Mouse (Mus musculus): ENCODE measurements around the gene Lmbrd1. TPM values are rescaled to one million over a fixed set of nuclear protein-coding genes. Genes with fewer than 3 reads are reported as not detected.
"Not testable (repeated sequence)": the region's sequence is repeated elsewhere in the genome, so short reads cannot be mapped to it uniquely, and the experiment has no call there.

Lmbrd1 gene
- 31.2 and 33.6 TPM in 2 replicates for polyA plus RNA-seq (2015; fragmentation: Nextera tagmentation; extraction: Ambion mirVana)

DNA sequence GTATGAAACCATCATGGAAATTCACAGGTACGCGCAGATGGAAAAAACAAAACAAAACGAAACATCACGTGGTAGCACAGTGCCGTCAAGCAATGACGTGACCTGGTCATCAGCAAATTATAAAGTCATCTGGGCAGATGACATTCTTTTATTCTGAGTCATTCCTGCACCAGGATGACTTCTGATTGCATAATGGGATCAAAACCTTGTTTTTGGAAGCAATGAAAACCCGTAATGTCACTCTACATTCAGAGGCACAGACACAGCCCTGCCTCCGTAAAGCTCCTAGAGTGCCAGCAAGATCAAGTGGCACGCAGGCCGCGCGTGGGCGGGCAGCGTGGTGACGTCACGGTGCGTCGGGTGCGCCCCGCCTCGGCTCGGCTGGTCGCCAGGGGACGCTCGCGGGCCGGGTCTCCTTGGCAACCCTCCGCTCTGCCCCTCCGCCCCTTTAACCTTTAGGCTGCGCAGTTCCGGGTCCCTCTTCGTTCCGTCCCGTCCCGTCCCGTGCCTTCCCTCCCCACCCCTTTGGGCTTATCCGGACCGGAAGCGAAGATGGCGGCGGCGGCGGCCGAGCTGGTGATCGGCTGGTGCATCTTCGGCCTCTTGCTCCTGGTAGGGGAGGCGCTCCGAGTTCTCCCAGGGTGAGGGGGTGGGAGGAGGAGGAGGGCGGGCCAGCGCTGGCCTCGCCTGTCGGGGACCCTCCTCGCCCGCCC is at the start of gene Lmbrd1:
Gene Lmbrd1, plus strand, starts transcription at position 426 of the 713 bp plus-strand sequence.
- H3K4me2 ChIP-seq = peak within 1 kb of the TSS; percentile 65
- H3K4me1 ChIP-seq = peaks cover 6% of the 10 kb centered on the region
- no peaks in the 10 kb centered on the region for H3K27me3 ChIP-seq
- ATAC-seq = peak; percentile 97
- no peaks in the 10 kb centered on the region for H3K9me3 ChIP-seq (replicated peaks)
- H3K27ac ChIP-seq = peak within 1 kb of the TSS; percentile 60
- peak within 1 kb of the TSS; percentile 83 for H3K9ac ChIP-seq
- no peaks in the 10 kb centered on the region for H3K36me3 ChIP-seq (ENCODE audit: poor library complexity, severe bottlenecking)
- WGBS = 2% methylated on average over 53 of the region's 54 CpGs
- H3K4me3 ChIP-seq = peak within 1 kb of the TSS; percentile 75

DNA sequence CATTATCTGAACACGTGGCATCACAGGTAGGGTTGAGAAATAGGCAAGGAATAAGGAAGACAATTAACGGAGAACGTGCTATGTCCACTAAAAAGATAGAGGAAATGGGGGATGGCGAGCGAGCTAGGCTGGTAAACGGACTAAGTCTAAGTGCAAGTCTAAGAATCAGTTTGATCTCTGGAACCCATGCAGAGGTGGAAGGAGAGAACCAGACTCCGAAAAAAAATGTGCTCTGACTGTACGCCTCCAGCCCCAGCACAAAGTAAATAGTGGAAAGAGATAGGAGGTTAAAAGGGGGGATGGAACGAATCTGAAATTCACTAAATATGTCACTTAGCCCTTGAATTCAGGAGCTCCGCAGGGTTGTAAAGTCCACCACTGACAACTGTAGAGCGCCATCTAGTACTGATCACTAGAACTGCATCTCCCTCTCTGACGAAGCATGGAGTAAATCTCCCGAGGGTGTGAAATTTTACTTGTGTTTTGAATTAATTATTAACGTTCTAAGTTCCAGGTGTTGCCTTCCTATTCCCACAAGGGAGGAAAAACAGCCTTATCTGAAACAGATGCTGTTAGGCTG is 44.8 kb upstream of the Lmbrd1 start:
- WGBS = 41% methylated on average over 14 of the region's 14 CpGs

GRCm38 (mm10) chr1:24650100-24650499 is 28.3 kb upstream of the Lmbrd1 start:
- H3K9me3 ChIP-seq (replicated peaks) = no peaks in the 10 kb centered on the region
- no peak overlapping the region for H3K27ac ChIP-seq
- no peaks in the 10 kb centered on the region for H3K4me1 ChIP-seq
- WGBS = 63% methylated on average over 2 of the region's 2 CpGs
- no peak for ATAC-seq
- H3K36me3 ChIP-seq (ENCODE audit: poor library complexity, severe bottlenecking) = no peaks in the 10 kb centered on the region
- no peak overlapping the region for H3K9ac ChIP-seq
- no peak overlapping the region for H3K4me2 ChIP-seq
- no peak overlapping the region for H3K4me3 ChIP-seq
- H3K27me3 ChIP-seq = no peaks in the 10 kb centered on the region

More for the DNA sequence above, 44.8 kb upstream of the Lmbrd1 start:
- H3K9me3 ChIP-seq (replicated peaks) = no peaks in the 10 kb centered on the region
- H3K4me3 ChIP-seq = no peak overlapping the region
- peak; percentile 48; the same call in 1 of the 2 replicates for ATAC-seq
- H3K4me2 ChIP-seq = no peak overlapping the region
- no peaks in the 10 kb centered on the region for H3K27me3 ChIP-seq
- no peaks in the 10 kb centered on the region for H3K36me3 ChIP-seq (ENCODE audit: poor library complexity, severe bottlenecking)
- no peak overlapping the region for H3K27ac ChIP-seq
- H3K4me1 ChIP-seq = no peaks in the 10 kb centered on the region
- H3K9ac ChIP-seq = no peak overlapping the region

DNA sequence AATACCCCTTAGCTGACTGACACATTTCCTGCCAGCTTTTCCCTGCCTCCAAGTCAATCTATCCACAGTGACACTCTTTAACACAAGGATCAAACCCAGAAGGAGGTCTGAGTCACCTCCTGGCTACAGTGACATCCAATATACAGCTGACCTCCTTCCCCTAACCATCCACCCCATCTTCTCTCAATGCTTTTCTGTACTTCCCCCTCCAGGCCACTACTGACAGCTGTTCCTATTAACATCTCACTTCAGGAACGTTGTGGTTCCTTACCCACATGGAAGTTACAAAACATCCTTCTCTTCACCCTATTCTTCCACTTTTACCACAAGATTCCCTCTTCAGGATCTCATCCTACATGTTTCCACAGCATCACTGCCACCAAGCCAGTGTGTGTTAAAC is 18.5 kb upstream of the Lmbrd1 start:
- H3K4me2 ChIP-seq = no peak overlapping the region
- no peak overlapping the region for H3K27ac ChIP-seq
- H3K4me3 ChIP-seq = no peak overlapping the region
- no peak for ATAC-seq
- 88% methylated on average over 1 of the region's 1 CpGs for WGBS
- H3K36me3 ChIP-seq (ENCODE audit: poor library complexity, severe bottlenecking) = no peaks in the 10 kb centered on the region
- no peak overlapping the region for H3K9ac ChIP-seq
- no peaks in the 10 kb centered on the region for H3K9me3 ChIP-seq (replicated peaks)
- H3K27me3 ChIP-seq = no peaks in the 10 kb centered on the region
- H3K4me1 ChIP-seq = no peaks in the 10 kb centered on the region

- not testable (repeated sequence) for H3K27me3 ChIP-seq; H3K9me3 ChIP-seq (replicated peaks); H3K9ac ChIP-seq; ATAC-seq; H3K4me1 ChIP-seq; H3K36me3 ChIP-seq (ENCODE audit: poor library complexity, severe bottlenecking); H3K4me2 ChIP-seq; H3K27ac ChIP-seq; H3K4me3 ChIP-seq
Measured at GRCm38 (mm10) chr1:24660662-24661061, 17.8 kb upstream of the Lmbrd1 start.

- WGBS = 85% methylated on average over 3 of the region's 3 CpGs
- no peak for ATAC-seq
- no peak overlapping the region for H3K9ac ChIP-seq
- H3K27me3 ChIP-seq = no peaks in the 10 kb centered on the region
- no peak overlapping the region for H3K4me2 ChIP-seq
- no peak overlapping the region for H3K4me3 ChIP-seq
- H3K4me1 ChIP-seq = no peaks in the 10 kb centered on the region
- H3K9me3 ChIP-seq (replicated peaks) = no peaks in the 10 kb centered on the region
- no peak overlapping the region for H3K27ac ChIP-seq
- H3K36me3 ChIP-seq (ENCODE audit: poor library complexity, severe bottlenecking) = no peaks in the 10 kb centered on the region
Measured at GRCm38 (mm10) chr1:24661551-24661950, 16.9 kb upstream of the Lmbrd1 start.

DNA sequence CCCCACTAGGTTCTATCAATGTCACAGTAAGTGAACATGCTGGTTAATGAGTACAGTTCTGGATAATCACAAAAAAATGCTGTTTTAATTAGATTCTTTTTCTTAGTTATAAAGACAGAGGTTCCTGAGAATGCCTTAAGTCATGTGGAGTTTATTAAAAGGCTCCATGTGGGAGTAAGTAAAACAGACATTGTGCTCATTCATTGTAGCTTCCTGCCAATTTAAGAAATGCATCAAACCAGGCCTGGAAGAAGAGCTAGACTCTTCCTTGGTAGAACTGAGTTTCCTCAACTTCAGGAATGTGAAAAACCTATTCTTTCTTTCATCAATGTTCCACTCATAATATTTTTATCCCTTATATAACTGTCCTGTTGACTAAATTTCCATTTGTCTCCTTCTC is 14.3 kb upstream of the Lmbrd1 start:
- Histone ChIP-seq H3K36me3 (ENCODE audit: poor library complexity, severe bottlenecking) (no peaks in the 10 kb centered on the region), H3K9ac (no peak overlapping the region), H3K4me1 (no peaks in the 10 kb centered on the region), H3K4me2 (no peak overlapping the region), H3K9me3 (replicated peaks) (no peaks in the 10 kb centered on the region), H3K4me3 (no peak overlapping the region), H3K27me3 (no peaks in the 10 kb centered on the region), H3K27ac (no peak overlapping the region)
- ATAC-seq = no peak

- H3K27ac ChIP-seq = no peak overlapping the region
- H3K9me3 ChIP-seq (replicated peaks) = no peaks in the 10 kb centered on the region
- H3K4me1 ChIP-seq = no peaks in the 10 kb centered on the region
- no peaks in the 10 kb centered on the region for H3K27me3 ChIP-seq
- WGBS = 78% methylated on average over 3 of the region's 3 CpGs
- no peak for ATAC-seq
- no peak overlapping the region for H3K9ac ChIP-seq
- H3K4me3 ChIP-seq = no peak overlapping the region
- H3K36me3 ChIP-seq (ENCODE audit: poor library complexity, severe bottlenecking) = no peaks in the 10 kb centered on the region
- H3K4me2 ChIP-seq = no peak overlapping the region
Measured at GRCm38 (mm10) chr1:24673231-24673630, 5.2 kb upstream of the Lmbrd1 start.

DNA sequence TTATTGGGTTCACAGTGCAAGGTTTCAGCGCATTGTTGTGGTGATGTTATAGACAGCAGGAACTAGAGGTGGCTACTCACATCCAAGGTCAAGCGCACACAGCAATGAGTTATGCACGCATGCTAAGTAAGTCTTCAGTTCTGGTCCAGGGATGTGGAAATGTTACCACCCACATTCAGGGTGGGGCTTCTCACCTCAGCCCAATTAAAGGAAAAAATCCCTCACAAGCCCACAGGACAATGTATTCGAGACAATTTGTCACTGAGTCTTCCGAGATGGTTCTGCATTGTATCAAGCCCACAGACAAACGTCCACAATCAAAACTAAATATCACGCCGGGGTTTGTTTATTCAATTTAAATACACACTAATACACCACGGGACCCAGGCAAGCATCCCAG is 724 bp upstream of the Lmbrd1 start:
- H3K4me2 ChIP-seq = peak overlapping the region; percentile 65
- no peaks in the 10 kb centered on the region for H3K27me3 ChIP-seq
- H3K27ac ChIP-seq = no peak overlapping the region
- H3K36me3 ChIP-seq (ENCODE audit: poor library complexity, severe bottlenecking) = no peaks in the 10 kb centered on the region
- ATAC-seq = peak; percentile 9; the same call in 1 of the 2 replicates
- H3K4me3 ChIP-seq = peak overlapping the region; percentile 75
- peaks cover 6% of the 10 kb centered on the region for H3K4me1 ChIP-seq
- H3K9me3 ChIP-seq (replicated peaks) = no peaks in the 10 kb centered on the region
- H3K9ac ChIP-seq = 0 out of 2 replicates have a peak overlapping the region, but pooled peaks have one; percentile 83
- 78% methylated on average over 9 of the region's 9 CpGs for WGBS

- 3% methylated on average over 13 of the region's 13 CpGs for WGBS
- Histone ChIP-seq H3K4me3 (peak overlapping the region; percentile 75), H3K27ac (peak overlapping the region; percentile 60), H3K9me3 (replicated peaks) (no peaks in the 10 kb centered on the region), H3K36me3 (ENCODE audit: poor library complexity, severe bottlenecking) (no peaks in the 10 kb centered on the region), H3K4me2 (peak overlapping the region; percentile 65), H3K27me3 (no peaks in the 10 kb centered on the region), H3K9ac (peak overlapping the region; percentile 83), H3K4me1 (peaks cover 6% of the 10 kb centered on the region)
- ATAC-seq = no peak
Measured at GRCm38 (mm10) chr1:24679071-24679470, 641 bp downstream of the Lmbrd1 start.

- Histone ChIP-seq H3K9me3 (replicated peaks) (no peaks in the 10 kb centered on the region), H3K4me3 (no peak overlapping the region), H3K9ac (no peak overlapping the region), H3K4me1 (peaks cover 6% of the 10 kb centered on the region), H3K27ac (no peak overlapping the region), H3K27me3 (no peaks in the 10 kb centered on the region), H3K4me2 (no peak overlapping the region), H3K36me3 (ENCODE audit: poor library complexity, severe bottlenecking) (no peaks in the 10 kb centered on the region)
- WGBS = 98% methylated on average over 3 of the region's 3 CpGs
- no peak for ATAC-seq
Measured at GRCm38 (mm10) chr1:24680991-24681390, 2.6 kb downstream of the Lmbrd1 start.

GRCm38 (mm10) chr1:24681946-24682345 is 3.5 kb downstream of the Lmbrd1 start:
- no peak overlapping the region for H3K4me3 ChIP-seq
- no peak overlapping the region for H3K9ac ChIP-seq
- no peaks in the 10 kb centered on the region for H3K9me3 ChIP-seq (replicated peaks)
- H3K27me3 ChIP-seq = no peaks in the 10 kb centered on the region
- no peak for ATAC-seq
- H3K4me1 ChIP-seq = peaks cover 6% of the 10 kb centered on the region
- WGBS = 86% methylated on average over 3 of the region's 3 CpGs
- no peak overlapping the region for H3K27ac ChIP-seq
- no peaks in the 10 kb centered on the region for H3K36me3 ChIP-seq (ENCODE audit: poor library complexity, severe bottlenecking)
- H3K4me2 ChIP-seq = no peak overlapping the region

Measured in forebrain, embryonic 13.5 days (tissue).